Mouse (Mus musculus) liver, adult 2 months (tissue): ENCODE measurements at regions not wholly inside any gene's neighbourhood (a gene's known extent, or its start where the extent isn't known, plus 50 kb on each side); places are given as distances from the start of the nearest gene placed in this dataset.

Experiments
- DNase-seq: peaks from one replicate; pipeline ENCODE4 v3.0.0-alpha.2; 2011; ENCODE audit warnings: low read depth, low spot score; ENCODE audit errors: extremely low read depth
- H3K27ac ChIP-seq: fragments of 200-500 bp; replicated peaks from 2 replicates; pipeline ENCODE4 v1.5.1; 2012; ENCODE audit warnings: low read depth, mild to moderate bottlenecking, control low read depth, inconsistent platforms, low read length; ENCODE audit not compliant: insufficient read depth
- H3K27me3 ChIP-seq: fragments of 200-500 bp; 2 replicates; pipeline ENCODE4 v1.6.1; 2012; ENCODE audit warnings: mild to moderate bottlenecking, moderate library complexity, low read length, inconsistent platforms; ENCODE audit not compliant: control insufficient read depth, insufficient read depth
- H3K36me3 ChIP-seq: fragments of 200-500 bp; 2 replicates; pipeline ENCODE4 v1.6.1; 2012; ENCODE audit warnings: low read length, inconsistent platforms; ENCODE audit not compliant: control insufficient read depth, insufficient read depth
- H3K4me1 ChIP-seq: fragments of 200-500 bp; 2 replicates; pipeline ENCODE4 v1.6.1; 2011; ENCODE audit warnings: low read length; ENCODE audit not compliant: control insufficient read depth, insufficient read depth
- H3K4me3 ChIP-seq: fragments of 200-500 bp; 2 replicates; pipeline ENCODE4 v1.5.1; 2011; ENCODE audit warnings: low read depth, mild to moderate bottlenecking, control low read depth, low read length, moderate library complexity; ENCODE audit not compliant: insufficient read depth
- H3K79me2 ChIP-seq: fragments of 200-500 bp; 2 replicates; pipeline ENCODE4 v1.6.1; 2012; ENCODE audit warnings: inconsistent platforms, mild to moderate bottlenecking, low read length, moderate library complexity; ENCODE audit not compliant: control insufficient read depth, insufficient read depth
- H3K9ac ChIP-seq: fragments of 200-500 bp; 2 replicates; pipeline ENCODE4 v1.6.1; 2012; ENCODE audit warnings: low read depth, mild to moderate bottlenecking, control low read depth, inconsistent platforms, low read length
- CTCF ChIP-seq: fragments of 200-500 bp; IDR thresholded peaks from 2 replicates; pipeline ENCODE4 v1.5.1; 2011; ENCODE audit warnings: low read depth, low read length, control low read depth
- POLR2A ChIP-seq: fragments of 200-500 bp; IDR thresholded peaks from 2 replicates; pipeline ENCODE4 v1.6.1; 2011; ENCODE audit warnings: low read length, control low read depth; ENCODE audit not compliant: insufficient read depth; ENCODE audit errors: extremely low read depth
- WGBS: fragments of 180-500 bp; shearing (Covaris S2); methylation state at CpG from one replicate; pipeline ENCODE4 v1.1.7; 2018; 5-methylcytosine and 5-hydroxymethylcytosine counted together

- TF ChIP-seq POLR2A (no peak), CTCF (no peak)
- no peaks in the 10 kb centered on the region for H3K27me3 ChIP-seq
- no peaks in the 10 kb centered on the region for H3K36me3 ChIP-seq
- H3K27ac ChIP-seq: no peak overlapping the region
- H3K9ac ChIP-seq: no peak overlapping the region
- no peak overlapping the region for H3K4me3 ChIP-seq
- H3K4me1 ChIP-seq: no peaks in the 10 kb centered on the region
- no peaks in the 10 kb centered on the region for H3K79me2 ChIP-seq
- DNase-seq: no peak
- 59% methylated on average over 1 of the region's 1 CpGs for WGBS
Measured at GRCm38 (mm10) chr14:25166217-25166616, 292.8 kb upstream of the Zmiz1 start.

GRCm38 (mm10) chr14:25167604-25168003, 291.4 kb upstream of the Zmiz1 start:
- no peak overlapping the region for H3K4me3 ChIP-seq
- no peaks in the 10 kb centered on the region for H3K79me2 ChIP-seq
- no peak overlapping the region for H3K9ac ChIP-seq
- no peak overlapping the region for H3K27ac ChIP-seq
- H3K27me3 ChIP-seq: no peaks in the 10 kb centered on the region
- 82% methylated on average over 4 of the region's 4 CpGs for WGBS
- H3K4me1 ChIP-seq: no peaks in the 10 kb centered on the region
- no peaks in the 10 kb centered on the region for H3K36me3 ChIP-seq
- no peak for DNase-seq
- no peak for TF ChIP-seq POLR2A
- no peak for TF ChIP-seq CTCF

- Histone ChIP-seq H3K9ac (no peak overlapping the region), H3K4me3 (no peak overlapping the region), H3K79me2 (no peaks in the 10 kb centered on the region), H3K36me3 (no peaks in the 10 kb centered on the region), H3K4me1 (peaks cover 4% of the 10 kb centered on the region; the same call in 1 of the 2 replicates), H3K27ac (no peak overlapping the region), H3K27me3 (no peaks in the 10 kb centered on the region)
- DNase-seq: no peak
- TF ChIP-seq POLR2A (no peak), CTCF (no peak)
- 75% methylated on average over 5 of the region's 5 CpGs for WGBS
Measured at GRCm38 (mm10) chr14:25168310-25168709, 290.7 kb upstream of the Zmiz1 start.

GRCm38 (mm10) chr14:25173281-25173680, 285.7 kb upstream of the Zmiz1 start:
- no peak for TF ChIP-seq POLR2A
- DNase-seq: peak; percentile 19
- Histone ChIP-seq H3K27me3 (no peaks in the 10 kb centered on the region), H3K36me3 (no peaks in the 10 kb centered on the region), H3K4me1 (peaks cover 4% of the 10 kb centered on the region; the same call in 1 of the 2 replicates), H3K27ac (no peak overlapping the region), H3K79me2 (no peaks in the 10 kb centered on the region), H3K9ac (no peak overlapping the region), H3K4me3 (no peak overlapping the region)
- WGBS: 26% methylated on average over 6 of the region's 6 CpGs

GRCm38 (mm10) chr14:25173873-25174272, 285.1 kb upstream of the Zmiz1 start:
- no peak overlapping the region for H3K9ac ChIP-seq
- 83% methylated on average over 6 of the region's 6 CpGs for WGBS
- no peaks in the 10 kb centered on the region for H3K27me3 ChIP-seq
- TF ChIP-seq CTCF: no peak
- TF ChIP-seq POLR2A: no peak
- no peaks in the 10 kb centered on the region for H3K36me3 ChIP-seq
- DNase-seq: no peak
- H3K4me3 ChIP-seq: no peak overlapping the region
- peaks cover 4% of the 10 kb centered on the region; the same call in 1 of the 2 replicates for H3K4me1 ChIP-seq
- H3K79me2 ChIP-seq: no peaks in the 10 kb centered on the region
- no peak overlapping the region for H3K27ac ChIP-seq

- Histone ChIP-seq H3K27ac (no peak overlapping the region), H3K79me2 (no peaks in the 10 kb centered on the region), H3K4me1 (peaks cover 4% of the 10 kb centered on the region; the same call in 1 of the 2 replicates), H3K27me3 (no peaks in the 10 kb centered on the region), H3K4me3 (no peak overlapping the region), H3K9ac (no peak overlapping the region), H3K36me3 (no peaks in the 10 kb centered on the region)
- WGBS: 88% methylated on average over 2 of the region's 2 CpGs
- DNase-seq: no peak
- TF ChIP-seq POLR2A (no peak), CTCF (no peak)
Measured at GRCm38 (mm10) chr14:25174402-25174801, 284.6 kb upstream of the Zmiz1 start.
